Mouse (Mus musculus): ENCODE results near the gene Akap13. TPM values are rescaled to one million over a fixed set of nuclear protein-coding genes. Genes with fewer than 3 reads are reported as not detected.

The Akap13 gene
- total and polyA plus RNA-seq, 3 experiments = 16.8 to 72.0 (median 64.1) TPM

- H3K27ac ChIP-seq = no peak overlapping the region
- TF ChIP-seq POLR2A (IDR thresholded peaks at IDR 0.05; ENCODE audit: insufficient read depth, low read depth, low read length) = no peak
- no peak for TF ChIP-seq EP300 (IDR thresholded peaks at IDR 0.05; ENCODE audit: insufficient read depth, low read depth, low read length)
- no peak for TF ChIP-seq CTCF (IDR thresholded peaks at IDR 0.05)
- H3K4me3 ChIP-seq = no peak overlapping the region
- H3K79me2 ChIP-seq (replicated peaks; ENCODE audit: control insufficient read depth, insufficient read depth, low read length) = no peaks in the 10 kb centered on the region; the same call in 1 of the 2 replicates
- intact Hi-C loops (cut with DNase I) = no loop called here
- H3K36me3 ChIP-seq (ENCODE audit: control insufficient read depth, insufficient read depth, low read length) = peaks cover 23% of the 10 kb centered on the region
- H3K4me1 ChIP-seq (ENCODE audit: control insufficient read depth, insufficient read depth, low read length) = peaks cover 9% of the 10 kb centered on the region
- no peaks in the 10 kb centered on the region for H3K27me3 ChIP-seq (ENCODE audit: control insufficient read depth, insufficient read depth, low read length)
- H3K9ac ChIP-seq (ENCODE audit: low read depth, low read length) = no peak overlapping the region
- DNase-seq = no peak
- 93% methylated on average over 4 of the region's 4 CpGs for WGBS
These were observed 266.0 kb downstream of the Akap13 start for GRCm38 (mm10) chr7:75721302-75721701.

DNA sequence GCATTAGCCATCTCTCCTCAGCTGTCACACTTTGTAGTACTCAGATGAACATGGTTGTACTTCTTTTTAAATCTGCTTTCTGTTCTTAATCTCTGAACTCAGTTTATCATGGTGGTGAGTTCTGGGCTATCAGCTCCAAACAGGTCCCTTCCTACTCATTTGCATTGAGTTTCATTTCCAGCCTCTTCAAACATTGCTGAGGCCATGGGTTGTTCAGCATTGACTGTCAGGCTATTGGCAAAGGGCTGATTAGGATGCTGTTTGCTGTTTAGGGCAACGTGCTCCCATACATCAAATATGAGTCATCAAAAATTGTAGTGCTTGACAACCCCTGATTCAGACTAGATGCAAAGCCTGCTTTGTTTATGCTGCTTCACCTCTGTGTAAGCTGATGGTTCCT lies 268.7 kb downstream of the Akap13 start:
- Histone ChIP-seq H3K4me3 (no peak overlapping the region), H3K27ac (no peak overlapping the region), H3K27me3 (ENCODE audit: control insufficient read depth, insufficient read depth, low read length) (no peaks in the 10 kb centered on the region), H3K4me1 (ENCODE audit: control insufficient read depth, insufficient read depth, low read length) (no peaks in the 10 kb centered on the region), H3K9ac (ENCODE audit: low read depth, low read length) (no peak overlapping the region), H3K36me3 (ENCODE audit: control insufficient read depth, insufficient read depth, low read length) (peaks cover 7% of the 10 kb centered on the region), H3K79me2 (replicated peaks; ENCODE audit: control insufficient read depth, insufficient read depth, low read length) (no peaks in the 10 kb centered on the region; the same call in 1 of the 2 replicates)
- 84% methylated on average over 1 of the region's 1 CpGs for WGBS
- intact Hi-C loops (cut with DNase I) = no loop called here
- no peak for DNase-seq
- TF ChIP-seq CTCF (IDR thresholded peaks at IDR 0.05) (no peak), EP300 (IDR thresholded peaks at IDR 0.05; ENCODE audit: insufficient read depth, low read depth, low read length) (no peak)

GRCm38 (mm10) chr7:75725899-75726298 lies 270.6 kb downstream of the Akap13 start:
- Histone ChIP-seq H3K27me3 (ENCODE audit: control insufficient read depth, insufficient read depth, low read length) (no peaks in the 10 kb centered on the region), H3K36me3 (ENCODE audit: control insufficient read depth, insufficient read depth, low read length) (peaks cover 9% of the 10 kb centered on the region), H3K4me1 (ENCODE audit: control insufficient read depth, insufficient read depth, low read length) (no peaks in the 10 kb centered on the region; the same call in 1 of the 2 replicates), H3K79me2 (replicated peaks; ENCODE audit: control insufficient read depth, insufficient read depth, low read length) (no peaks in the 10 kb centered on the region), H3K4me3 (no peak overlapping the region), H3K27ac (no peak overlapping the region), H3K9ac (ENCODE audit: low read depth, low read length) (no peak overlapping the region)
- TF ChIP-seq CTCF (IDR thresholded peaks at IDR 0.05) = no peak
- no peak for TF ChIP-seq EP300 (IDR thresholded peaks at IDR 0.05; ENCODE audit: insufficient read depth, low read depth, low read length)
- TF ChIP-seq POLR2A (IDR thresholded peaks at IDR 0.05; ENCODE audit: insufficient read depth, low read depth, low read length) = no peak
- DNase-seq = no peak
- intact Hi-C loops (cut with DNase I) = no loop called here
- WGBS = 80% methylated on average over 6 of the region's 6 CpGs

DNA sequence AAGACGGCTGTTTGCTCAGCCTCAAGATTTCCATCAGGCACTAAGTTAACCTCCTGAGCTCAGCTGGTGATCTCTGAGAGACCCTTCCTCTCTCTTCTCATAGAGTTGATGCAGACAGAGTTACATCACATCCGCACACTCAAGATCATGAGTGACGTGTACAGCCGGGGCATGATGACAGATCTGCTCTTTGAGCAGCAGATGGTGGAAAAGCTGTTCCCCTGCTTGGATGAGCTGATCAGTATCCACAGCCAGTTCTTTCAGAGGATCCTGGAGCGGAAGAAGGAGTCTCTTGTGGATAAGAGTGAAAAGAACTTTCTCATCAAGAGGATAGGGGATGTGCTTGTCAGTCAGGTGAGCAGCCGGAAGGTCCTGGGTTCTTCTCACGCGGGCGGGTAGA lies 271.5 kb downstream of the Akap13 start:
- Histone ChIP-seq H3K27ac (no peak overlapping the region), H3K4me1 (ENCODE audit: control insufficient read depth, insufficient read depth, low read length) (no peaks in the 10 kb centered on the region; the same call in 1 of the 2 replicates), H3K27me3 (ENCODE audit: control insufficient read depth, insufficient read depth, low read length) (no peaks in the 10 kb centered on the region), H3K9ac (ENCODE audit: low read depth, low read length) (no peak overlapping the region), H3K79me2 (replicated peaks; ENCODE audit: control insufficient read depth, insufficient read depth, low read length) (no peaks in the 10 kb centered on the region), H3K36me3 (ENCODE audit: control insufficient read depth, insufficient read depth, low read length) (peaks cover 9% of the 10 kb centered on the region), H3K4me3 (no peak overlapping the region)
- TF ChIP-seq EP300 (IDR thresholded peaks at IDR 0.05; ENCODE audit: insufficient read depth, low read depth, low read length) (no peak), CTCF (IDR thresholded peaks at IDR 0.05) (no peak), POLR2A (IDR thresholded peaks at IDR 0.05; ENCODE audit: insufficient read depth, low read depth, low read length) (no peak)
- WGBS = 85% methylated on average over 9 of the region's 9 CpGs
- DNase-seq = no peak
- intact Hi-C loops (cut with DNase I) = no loop called here

DNA sequence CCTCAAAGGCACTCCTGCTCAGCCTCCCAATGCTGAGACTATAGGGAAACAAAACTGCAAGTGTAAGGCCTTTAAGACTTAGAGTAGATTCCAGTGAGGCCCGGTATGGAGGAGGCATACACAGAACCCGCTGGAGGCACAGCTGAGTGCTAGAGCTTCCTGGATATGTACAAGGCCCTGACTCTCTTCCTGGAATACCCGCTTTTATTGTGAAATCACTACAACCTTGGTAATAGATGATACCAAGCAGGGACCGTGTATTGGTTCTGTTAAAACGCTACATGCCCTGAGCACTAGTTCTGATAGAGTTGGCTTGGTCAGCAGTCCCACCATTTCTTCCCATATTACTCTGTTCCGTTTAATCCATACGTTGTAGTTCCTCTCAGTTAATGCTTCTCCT lies 274.3 kb downstream of the Akap13 start:
- DNase-seq = no peak
- no peaks in the 10 kb centered on the region; the same call in 1 of the 2 replicates for H3K4me1 ChIP-seq (ENCODE audit: control insufficient read depth, insufficient read depth, low read length)
- WGBS = 81% methylated on average over 7 of the region's 7 CpGs
- no peaks in the 10 kb centered on the region for H3K79me2 ChIP-seq (replicated peaks; ENCODE audit: control insufficient read depth, insufficient read depth, low read length)
- H3K27ac ChIP-seq = no peak overlapping the region
- intact Hi-C loops (cut with DNase I) = no loop called here
- no peaks in the 10 kb centered on the region for H3K27me3 ChIP-seq (ENCODE audit: control insufficient read depth, insufficient read depth, low read length)
- no peak overlapping the region for H3K9ac ChIP-seq (ENCODE audit: low read depth, low read length)
- H3K4me3 ChIP-seq = no peak overlapping the region
- no peak for TF ChIP-seq CTCF (IDR thresholded peaks at IDR 0.05)
- no peak for TF ChIP-seq POLR2A (IDR thresholded peaks at IDR 0.05; ENCODE audit: insufficient read depth, low read depth, low read length)
- no peak for TF ChIP-seq EP300 (IDR thresholded peaks at IDR 0.05; ENCODE audit: insufficient read depth, low read depth, low read length)
- peaks cover 12% of the 10 kb centered on the region for H3K36me3 ChIP-seq (ENCODE audit: control insufficient read depth, insufficient read depth, low read length)

- H3K27me3 ChIP-seq (ENCODE audit: control insufficient read depth, insufficient read depth, low read length) = no peaks in the 10 kb centered on the region
- no peak overlapping the region for H3K9ac ChIP-seq (ENCODE audit: low read depth, low read length)
- TF ChIP-seq POLR2A (IDR thresholded peaks at IDR 0.05; ENCODE audit: insufficient read depth, low read depth, low read length) = no peak
- no peak for TF ChIP-seq EP300 (IDR thresholded peaks at IDR 0.05; ENCODE audit: insufficient read depth, low read depth, low read length)
- no peak for TF ChIP-seq CTCF (IDR thresholded peaks at IDR 0.05)
- 65% methylated on average over 12 of the region's 12 CpGs for WGBS
- intact Hi-C loops (cut with DNase I) = no loop called here
- H3K4me1 ChIP-seq (ENCODE audit: control insufficient read depth, insufficient read depth, low read length) = no peaks in the 10 kb centered on the region; the same call in 1 of the 2 replicates
- no peaks in the 10 kb centered on the region for H3K79me2 ChIP-seq (replicated peaks; ENCODE audit: control insufficient read depth, insufficient read depth, low read length)
- H3K4me3 ChIP-seq = no peak overlapping the region
- no peak for DNase-seq
- H3K36me3 ChIP-seq (ENCODE audit: control insufficient read depth, insufficient read depth, low read length) = peaks cover 12% of the 10 kb centered on the region
- no peak overlapping the region; the same call in 1 of the 2 replicates for H3K27ac ChIP-seq
These were observed 274.9 kb downstream of the Akap13 start for GRCm38 (mm10) chr7:75730216-75730615.

Data from heart, adult 2 months (tissue).